Mouse (Mus musculus): ENCODE measurements around the gene Ptpn7.

GRCm38 (mm10) chr1:135128986-135129385 is 3.5 kb upstream of the Ptpn7 start:
- TF ChIP-seq GATA1 (IDR thresholded peaks at IDR 0.05; ENCODE audit: borderline replicate concordance, low read length) (no peak), FLI1 (IDR thresholded peaks at IDR 0.05; ENCODE audit: low read length) (no peak)
